Mouse (Mus musculus) lung, adult 2 months (tissue): ENCODE measurements around the gene Enho.
"Not testable (repeated sequence)": the region's sequence is repeated elsewhere in the genome, so short reads cannot be mapped to it uniquely, and the experiment has no call there.

Experiments
- CTCF ChIP-seq: fragments of 200-500 bp; IDR thresholded peaks from 2 replicates; pipeline ENCODE4 v1.5.1; 2011; ENCODE audit warnings: mild to moderate bottlenecking, low read length, control low read depth; ENCODE audit not compliant: insufficient read depth
- POLR2A ChIP-seq: fragments of 200-500 bp; IDR thresholded peaks from 2 replicates; pipeline ENCODE4 v1.6.1; 2011; ENCODE audit warnings: low read depth, mild to moderate bottlenecking, control low read depth, low read length, borderline replicate concordance; ENCODE audit errors: extremely low read depth

- TF ChIP-seq CTCF, POLR2A: not testable (repeated sequence)
These were observed 44.2 kb upstream of the Enho start for GRCm38 (mm10) chr4:41684131-41684930.
